Mouse (Mus musculus): ENCODE measurements around the gene Pld6. TPM values are rescaled to one million over a fixed set of nuclear protein-coding genes. Genes with fewer than 3 reads are reported as not detected.
A peak's percentile ranks its signal among the peaks of the same experiment; 100 is the strongest.

The Pld6 gene
- total and polyA plus RNA-seq, 3 experiments, result 3.1 to 5.5 TPM; not detected in 1

DNA sequence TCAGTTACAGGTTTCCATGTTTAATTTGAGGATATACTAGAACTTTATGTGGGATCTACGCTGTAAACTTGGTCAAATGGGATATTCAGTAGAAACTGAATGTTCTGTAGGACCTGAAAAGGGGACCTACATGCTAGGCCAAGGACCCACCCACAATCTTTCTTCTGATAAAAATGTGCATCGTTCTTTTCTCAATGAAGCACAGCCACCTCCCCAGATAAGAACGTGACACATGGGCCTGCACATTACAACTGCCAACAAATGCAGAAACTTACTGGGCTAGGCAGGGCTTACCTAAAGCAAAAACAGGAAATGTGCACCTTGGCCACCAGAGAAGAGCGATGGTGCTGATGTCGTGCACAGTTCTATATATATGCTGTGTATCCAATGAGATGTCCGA lies 32.9 kb downstream of the Pld6 start (continued):
- TF ChIP-seq MXI1 (IDR thresholded peaks at IDR 0.05; ENCODE audit: low read depth, low read length), result peak; percentile 90
- TF ChIP-seq ETS1 (IDR thresholded peaks at IDR 0.05; ENCODE audit: low read depth, low read length), result peak; percentile 75
- no peak for TF ChIP-seq POLR2A (IDR thresholded peaks at IDR 0.05; ENCODE audit: control insufficient read depth in 1 of 2, insufficient read depth in 1 of 2, low read depth in 1 of 2, low read length in 2 of 2, poor library complexity in 1 of 2)
- no peak for TF ChIP-seq TAL1 (IDR thresholded peaks at IDR 0.05; ENCODE audit: low read length)
- TF ChIP-seq MAX (IDR thresholded peaks at IDR 0.05; ENCODE audit: low read length), result peak; percentile 64; the same call in 1 of the 2 replicates
- no peak for TF ChIP-seq SMC3 (IDR thresholded peaks at IDR 0.05; ENCODE audit: low read depth, low read length)
- TF ChIP-seq NELFE (IDR thresholded peaks at IDR 0.05; ENCODE audit: low read depth, low read length), result no peak
- TF ChIP-seq NRF1 (IDR thresholded peaks at IDR 0.05; ENCODE audit: insufficient read depth, low read depth, low read length, poor library complexity, severe bottlenecking), result no peak

DNA sequence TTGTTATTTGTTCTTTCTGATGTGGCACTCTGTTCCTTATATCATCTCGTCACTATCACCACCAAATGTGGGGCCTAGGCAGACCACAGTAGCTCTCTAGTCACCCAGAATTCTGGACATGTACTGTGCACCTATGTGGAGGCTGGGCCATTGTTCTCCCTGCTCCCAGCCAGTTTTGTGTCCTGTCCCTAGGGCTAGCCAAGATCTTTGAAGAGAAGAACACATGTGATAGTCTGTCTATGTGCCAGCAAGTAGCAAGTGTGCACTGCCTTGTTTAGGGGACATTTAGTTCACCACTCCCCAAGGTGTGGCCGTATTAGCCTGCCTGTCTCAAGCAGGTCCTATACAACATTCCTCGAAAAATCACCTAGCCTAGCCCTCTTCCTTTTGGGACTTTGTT lies 38.4 kb downstream of the Pld6 start:
- H3K4me3 ChIP-seq (ENCODE audit: control insufficient read depth in 1 of 2, insufficient read depth in 1 of 2, low read depth in 2 of 2, low read length in 2 of 2), result no peak overlapping the region
- H3K79me2 ChIP-seq (ENCODE audit: control insufficient read depth, insufficient read depth, low read length, poor library complexity), result no peaks in the 10 kb centered on the region
- peaks cover 13 to 17% of the 10 kb centered on the region in 2 experiments for H3K36me3 ChIP-seq (ENCODE audit: control insufficient read depth in 1 of 2, insufficient read depth in 2 of 2, low read length in 2 of 2)
- no peaks in the 10 kb centered on the region for H3K27me3 ChIP-seq (ENCODE audit: control insufficient read depth in 1 of 2, insufficient read depth in 2 of 2, low read length in 2 of 2)
- H3K27ac ChIP-seq (ENCODE audit: control insufficient read depth, low read depth, low read length), result no peak overlapping the region
- TF ChIP-seq TAL1 (IDR thresholded peaks at IDR 0.05; ENCODE audit: low read length), result no peak
- no peak for TF ChIP-seq E2F4 (IDR thresholded peaks at IDR 0.05; ENCODE audit: borderline replicate concordance, low read depth, low read length)
- TF ChIP-seq CHD2 (IDR thresholded peaks at IDR 0.05; ENCODE audit: low read length), result no peak
- no peak for TF ChIP-seq ZNF384 (IDR thresholded peaks at IDR 0.05; ENCODE audit: low read depth, low read length)
- no peak for TF ChIP-seq NRF1 (IDR thresholded peaks at IDR 0.05; ENCODE audit: insufficient read depth, low read depth, low read length, poor library complexity, severe bottlenecking)
- TF ChIP-seq CTCF (IDR thresholded peaks at IDR 0.05 in 2 of 3, conservative IDR thresholded peaks at IDR 0.05 in 1 of 3; ENCODE audit: control insufficient read depth in 1 of 3, insufficient read depth in 1 of 3, low read depth in 2 of 3, low read length in 3 of 3, poor library complexity in 1 of 3, severe bottlenecking in 1 of 3), result no peak
- TF ChIP-seq MEF2A (IDR thresholded peaks at IDR 0.05; ENCODE audit: extremely low read depth, insufficient replicate concordance, low read depth, low read length, poor library complexity, severe bottlenecking), result no peak
- TF ChIP-seq EP300 (IDR thresholded peaks at IDR 0.05; ENCODE audit: low read depth in 1 of 2, low read length in 2 of 2), result no peak
- TF ChIP-seq JUND (IDR thresholded peaks at IDR 0.05; ENCODE audit: low read depth, low read length), result no peak
- no peak for DNase-seq (ENCODE audit: low read depth, low spot score)
- peaks cover 12 to 13% of the 10 kb centered on the region in 2 experiments for H3K4me1 ChIP-seq (ENCODE audit: control insufficient read depth in 1 of 2, insufficient read depth in 2 of 2, low read length in 2 of 2)
- H3K9ac ChIP-seq (ENCODE audit: control insufficient read depth, low read depth, low read length, poor library complexity, severe bottlenecking), result no peak overlapping the region
- H3K9me3 ChIP-seq (replicated peaks; ENCODE audit: insufficient read depth, low read length), result no peaks in the 10 kb centered on the region

DNA sequence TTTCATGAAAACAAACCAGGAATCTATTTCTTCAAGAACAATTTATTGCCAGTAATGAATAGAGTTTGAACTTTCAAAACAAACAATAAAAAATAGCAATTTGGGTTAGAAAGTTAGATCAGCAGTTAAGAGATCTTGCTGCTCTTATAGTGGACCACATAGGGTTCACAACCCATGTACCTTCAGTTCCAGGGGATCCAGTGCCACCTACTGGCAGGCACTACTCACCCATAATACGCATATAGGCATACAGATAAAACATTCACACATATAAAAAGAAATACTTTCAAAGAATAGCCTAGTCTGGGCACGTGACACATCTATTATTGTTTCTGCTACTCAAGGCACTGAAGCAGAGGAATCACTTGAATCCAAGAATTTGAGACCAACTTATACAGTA lies 40.8 kb downstream of the Pld6 start:
- DNase-seq (ENCODE audit: low read depth, low spot score), result peak; percentile 73
- no peak overlapping the region for H3K9ac ChIP-seq (ENCODE audit: control insufficient read depth, low read depth, low read length, poor library complexity, severe bottlenecking)
- no peak overlapping the region for H3K4me3 ChIP-seq (ENCODE audit: control insufficient read depth in 1 of 2, insufficient read depth in 1 of 2, low read depth in 2 of 2, low read length in 2 of 2)
- H3K4me1 ChIP-seq (ENCODE audit: control insufficient read depth in 1 of 2, insufficient read depth in 2 of 2, low read length in 2 of 2), result peaks cover 10 to 13% of the 10 kb centered on the region in 2 experiments
- no peaks in the 10 kb centered on the region for H3K9me3 ChIP-seq (replicated peaks; ENCODE audit: insufficient read depth, low read length)
- no peaks in the 10 kb centered on the region for H3K79me2 ChIP-seq (ENCODE audit: control insufficient read depth, insufficient read depth, low read length, poor library complexity)
- TF ChIP-seq MYC (IDR thresholded peaks at IDR 0.05; ENCODE audit: low read depth, low read length) (0 out of 2 replicates have a peak, but pooled peaks have one; percentile 36), ETS1 (IDR thresholded peaks at IDR 0.05; ENCODE audit: low read depth, low read length) (no peak), HCFC1 (IDR thresholded peaks at IDR 0.05; ENCODE audit: low read depth, low read length) (no peak), ELF1 (IDR thresholded peaks at IDR 0.05; ENCODE audit: low read depth, low read length) (no peak), EP300 (IDR thresholded peaks at IDR 0.05; ENCODE audit: low read depth in 1 of 2, low read length in 2 of 2) (peak in 1 of 2 experiments; percentile 27; a peak in 1 of 4 replicates), RAD21 (IDR thresholded peaks at IDR 0.05; ENCODE audit: low read depth, low read length) (peak; percentile 82), MAX (IDR thresholded peaks at IDR 0.05; ENCODE audit: low read length) (0 out of 2 replicates have a peak, but pooled peaks have one; percentile 32), SMC3 (IDR thresholded peaks at IDR 0.05; ENCODE audit: low read depth, low read length) (peak; percentile 82), SIN3A (IDR thresholded peaks at IDR 0.05; ENCODE audit: low read length) (no peak; the same call in 1 of the 2 replicates), RCOR1 (IDR thresholded peaks at IDR 0.05; ENCODE audit: low read depth, low read length) (0 out of 2 replicates have a peak, but pooled peaks have one; percentile 4), CTCF (IDR thresholded peaks at IDR 0.05 in 2 of 3, conservative IDR thresholded peaks at IDR 0.05 in 1 of 3; ENCODE audit: control insufficient read depth in 1 of 3, insufficient read depth in 1 of 3, low read depth in 2 of 3, low read length in 3 of 3, poor library complexity in 1 of 3, severe bottlenecking in 1 of 3) (peak; percentile 61 to 87 (median 71)), CHD2 (IDR thresholded peaks at IDR 0.05; ENCODE audit: low read length) (no peak)
- no peaks in the 10 kb centered on the region for H3K27me3 ChIP-seq (ENCODE audit: control insufficient read depth in 1 of 2, insufficient read depth in 2 of 2, low read length in 2 of 2)
- H3K36me3 ChIP-seq (ENCODE audit: control insufficient read depth in 1 of 2, insufficient read depth in 2 of 2, low read length in 2 of 2), result peaks cover 2 to 15% of the 10 kb centered on the region in 2 experiments
- H3K27ac ChIP-seq (ENCODE audit: control insufficient read depth, low read depth, low read length), result peak overlapping the region; percentile 70; the same call in 1 of the 2 replicates
